Mouse (Mus musculus) thymus, postnatal 4 days (tissue): Measurements from ENCODE around the gene Pih1d1.
A peak's percentile ranks its signal among the peaks of the same experiment; 100 is the strongest.

Experiments used
- DNase-seq: peaks from one replicate; pipeline ENCODE4 v3.0.0; 2021

Gene Pih1d1

DNA sequence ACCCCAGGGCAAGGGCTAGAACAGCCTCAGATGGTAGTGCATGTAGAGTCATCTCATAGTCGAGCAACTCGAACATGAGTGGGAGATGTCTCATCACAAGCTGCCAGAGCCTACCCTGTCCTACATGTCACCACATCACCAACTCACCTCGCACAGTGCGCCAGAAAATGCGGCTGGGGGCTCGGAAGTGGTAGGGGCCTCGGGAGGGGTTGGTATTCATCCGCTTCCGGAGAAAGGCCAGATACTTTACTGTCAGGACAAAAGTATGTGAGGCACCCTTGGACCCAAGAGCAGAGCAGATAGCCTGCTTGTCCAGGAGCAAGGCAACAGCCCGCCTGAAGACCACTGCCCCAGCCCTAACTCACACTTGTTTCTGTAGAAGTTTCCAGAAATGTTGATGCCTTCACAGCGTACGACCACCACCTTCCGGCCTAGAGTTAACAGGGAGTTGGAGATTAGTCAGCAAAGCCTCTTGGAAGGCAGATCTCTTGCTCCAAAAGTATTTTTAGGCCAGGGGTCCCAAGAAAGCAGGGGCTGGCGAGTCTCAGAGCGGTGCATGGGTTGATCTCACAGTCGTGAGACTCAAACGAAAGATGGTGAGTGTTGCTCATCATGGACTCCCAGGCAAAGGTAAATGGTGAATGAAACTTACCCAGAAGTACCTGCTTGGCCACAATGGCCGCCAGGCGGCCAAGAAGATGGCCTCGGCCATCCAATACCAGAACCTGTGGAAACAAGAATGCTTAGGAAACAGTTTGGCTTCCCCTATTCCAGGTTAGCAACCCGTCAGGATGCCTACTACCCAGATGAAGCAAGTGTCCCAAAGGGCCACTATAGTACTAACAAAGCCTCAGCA is 27.0 kb upstream of the Pih1d1 start:
- DNase-seq, result peak; percentile 51

DNA sequence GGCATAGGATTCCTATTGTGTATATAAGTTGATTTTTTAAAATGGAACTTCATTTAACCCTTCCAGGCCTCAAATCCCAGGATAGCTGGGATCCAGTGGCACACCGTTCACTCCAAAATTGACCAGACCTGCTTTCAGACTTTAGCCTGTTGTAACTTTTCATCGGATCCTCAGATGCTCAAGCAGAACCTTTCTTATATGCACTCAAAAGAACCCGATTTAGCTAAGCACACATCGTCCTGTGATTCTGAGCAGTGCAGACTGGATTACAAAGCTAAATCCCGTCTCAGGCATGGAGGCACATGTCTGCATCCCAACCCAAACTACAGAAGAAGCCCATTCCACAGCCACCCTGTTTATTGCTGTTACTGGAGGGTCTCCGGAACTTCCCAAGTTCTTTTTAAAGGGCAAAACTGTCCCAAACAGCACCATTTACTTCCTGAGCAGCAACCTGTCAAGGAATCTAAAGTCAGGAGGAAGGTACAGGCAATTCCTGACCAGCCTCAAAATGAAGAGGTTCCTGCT is 26.3 kb upstream of the Pih1d1 start:
- DNase-seq, result no peak

DNA sequence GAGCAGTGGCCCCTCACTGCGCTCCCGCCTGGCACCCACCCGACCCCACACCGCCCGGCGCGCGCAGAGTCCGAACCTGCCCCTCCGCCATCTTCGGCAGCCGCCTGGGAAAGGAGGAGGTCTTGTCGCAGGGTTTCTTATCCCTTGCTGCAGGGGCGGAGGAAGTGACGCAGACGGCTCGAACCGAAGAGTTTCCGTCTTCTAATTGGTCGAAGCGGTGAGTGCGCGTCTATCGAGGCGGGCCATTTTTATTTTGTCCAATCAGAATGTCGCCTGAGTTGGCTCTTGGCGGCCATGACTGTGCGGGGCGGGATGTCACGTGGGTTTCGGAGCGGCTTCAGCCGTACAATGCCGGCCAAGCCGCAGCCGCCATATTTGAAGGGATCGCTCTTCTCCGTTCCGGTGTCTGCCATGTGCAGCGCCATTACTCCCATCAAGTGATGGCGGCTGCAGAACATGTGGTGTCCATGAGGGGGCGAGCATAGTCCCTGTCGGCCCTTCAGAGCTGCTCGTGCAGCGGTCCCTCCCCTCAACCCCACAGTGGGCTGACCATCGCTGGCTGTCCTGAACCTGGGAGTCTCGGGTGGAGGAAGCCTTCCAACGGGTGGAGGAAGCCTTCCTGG is 25.4 kb upstream of the Pih1d1 start, which contains the start of gene Rpl13a:
Rpl13a (minus strand) TSS at position 138 of the 623 bp plus-strand sequence.
- DNase-seq, result peak; percentile 94

DNA sequence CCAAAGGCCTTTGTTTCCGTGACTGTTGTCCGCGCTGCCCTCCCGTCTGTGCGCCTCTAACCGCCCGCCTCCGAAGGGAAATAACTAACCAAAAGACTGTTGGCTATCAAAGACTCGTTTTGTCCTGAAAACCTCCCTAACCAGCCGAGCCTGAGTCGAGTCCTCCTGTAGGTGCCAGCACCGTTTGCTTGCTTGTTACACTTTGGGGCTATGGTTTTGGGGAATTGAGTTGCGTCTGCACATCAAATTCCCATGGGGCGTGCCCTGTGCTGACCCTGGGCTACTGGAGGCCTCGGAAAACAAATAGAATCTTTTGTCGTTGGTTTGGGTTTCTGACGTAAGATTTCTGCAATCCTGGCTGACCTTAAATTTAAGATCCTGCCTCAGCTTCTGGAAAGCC is 24.8 kb upstream of the Pih1d1 start:
- DNase-seq, result no peak

DNA sequence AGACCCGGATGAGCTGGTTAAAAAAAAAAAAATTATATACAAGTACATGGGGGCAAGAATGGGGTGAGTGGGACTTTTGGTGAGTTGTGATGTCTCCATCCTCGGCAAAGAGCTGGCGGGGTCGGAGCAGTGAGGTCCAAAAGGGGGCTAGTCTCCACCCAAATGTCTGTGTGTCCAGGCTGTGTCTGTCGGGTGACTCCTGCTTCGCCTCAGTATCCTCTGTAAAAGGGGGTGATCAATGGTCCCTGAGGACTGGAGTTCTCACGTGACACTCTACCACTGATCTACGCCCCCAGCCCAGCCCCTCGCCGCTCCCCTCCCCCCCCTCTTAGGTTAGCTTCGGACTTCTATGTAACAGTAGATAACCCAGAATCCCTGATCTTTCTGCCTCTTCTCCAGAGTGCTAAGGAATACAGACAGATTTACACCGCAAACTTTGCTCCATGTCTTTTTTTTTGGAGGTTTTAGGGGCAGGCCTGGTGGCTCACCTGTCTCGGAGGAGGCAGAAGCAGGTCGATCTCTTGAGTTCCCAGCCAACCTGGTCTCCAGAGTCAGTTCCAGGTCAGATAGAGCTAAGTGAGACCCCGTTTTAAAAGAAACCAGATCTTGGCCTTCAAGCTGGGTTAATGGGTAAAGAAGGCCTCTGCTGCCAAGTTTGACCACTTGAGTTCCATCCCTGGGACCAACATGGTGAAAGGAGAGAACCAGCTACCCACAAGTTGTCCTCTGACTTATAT is 24.2 kb upstream of the Pih1d1 start:
- DNase-seq, result no peak

DNA sequence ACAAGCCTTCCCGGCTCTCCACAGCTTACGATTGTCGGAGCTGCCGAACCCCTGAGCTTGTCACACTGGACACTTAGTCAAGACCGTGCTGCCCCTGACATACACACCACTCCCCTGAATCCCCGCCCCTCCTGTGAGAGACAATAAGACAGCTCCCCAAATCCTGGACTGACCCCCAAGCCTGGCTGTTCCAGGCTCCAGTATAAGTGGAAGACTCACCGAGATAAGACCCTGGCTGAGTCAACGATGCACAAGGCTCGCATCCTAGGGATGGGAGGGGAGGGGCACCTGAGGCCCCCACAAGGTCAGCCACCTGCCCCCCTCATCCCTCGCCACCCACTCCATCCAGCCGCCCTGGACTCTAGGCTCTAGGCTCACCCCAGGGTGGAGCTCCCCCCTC is 22.3 kb upstream of the Pih1d1 start:
- DNase-seq, result no peak

DNA sequence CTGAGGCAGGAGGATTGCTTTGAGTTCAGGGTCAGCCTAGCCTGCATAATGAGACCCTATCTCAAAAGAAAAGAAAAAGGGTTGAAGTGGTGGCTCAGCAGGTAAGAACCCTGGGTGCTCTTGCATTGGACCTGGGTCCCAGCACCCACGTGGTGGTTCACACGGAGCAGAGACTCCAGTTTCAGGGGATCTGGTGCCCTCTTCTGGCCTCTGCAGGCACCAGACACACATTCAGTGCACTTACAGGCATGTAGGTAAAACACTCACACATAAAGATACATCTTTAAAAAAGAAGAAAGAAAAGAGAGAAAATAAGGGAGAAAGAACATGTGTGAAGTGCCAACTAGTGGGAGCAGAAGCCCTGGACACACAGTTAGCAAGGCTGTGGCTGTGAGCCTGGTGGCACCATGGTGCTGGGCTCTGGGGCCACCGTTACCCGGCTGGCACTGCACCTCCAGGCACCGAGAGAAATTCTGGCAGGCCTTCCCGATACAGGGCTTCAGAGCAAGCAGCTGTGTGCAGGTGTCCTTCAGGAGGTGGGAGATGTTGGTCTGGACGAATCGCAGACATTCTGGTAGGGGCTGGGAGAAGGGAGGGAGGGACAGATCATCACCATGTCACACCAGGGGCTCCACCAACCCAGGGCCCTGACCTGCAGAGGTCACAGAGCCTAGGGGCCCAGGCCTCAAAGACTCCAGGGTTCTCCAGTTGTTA is 20.5 kb upstream of the Pih1d1 start:
- DNase-seq, result no peak

DNA sequence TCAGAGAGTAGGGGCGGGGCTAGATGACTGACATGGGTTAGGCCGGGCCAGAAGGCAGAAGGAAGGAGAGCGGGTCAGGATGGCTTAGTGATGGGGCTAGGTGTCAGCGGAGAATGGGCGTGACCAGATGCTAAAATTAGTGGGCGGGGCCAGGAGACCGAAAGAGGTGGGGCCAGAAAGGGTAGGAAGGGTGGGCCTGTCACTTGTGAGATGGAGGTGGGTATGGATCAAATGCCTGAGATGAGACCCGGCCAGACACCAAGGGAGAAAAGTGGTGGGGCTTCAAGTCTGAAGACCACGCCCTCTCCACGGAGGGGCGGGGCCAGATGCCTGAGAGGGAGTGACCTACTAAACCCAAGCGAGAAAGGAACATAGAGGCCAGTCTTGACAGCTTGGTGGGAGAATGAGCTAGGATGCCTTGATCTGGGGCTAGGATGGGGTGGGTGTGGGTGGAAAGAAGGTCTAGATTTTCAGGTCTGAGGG is 19.5 kb upstream of the Pih1d1 start:
- peak; percentile 83 for DNase-seq

DNA sequence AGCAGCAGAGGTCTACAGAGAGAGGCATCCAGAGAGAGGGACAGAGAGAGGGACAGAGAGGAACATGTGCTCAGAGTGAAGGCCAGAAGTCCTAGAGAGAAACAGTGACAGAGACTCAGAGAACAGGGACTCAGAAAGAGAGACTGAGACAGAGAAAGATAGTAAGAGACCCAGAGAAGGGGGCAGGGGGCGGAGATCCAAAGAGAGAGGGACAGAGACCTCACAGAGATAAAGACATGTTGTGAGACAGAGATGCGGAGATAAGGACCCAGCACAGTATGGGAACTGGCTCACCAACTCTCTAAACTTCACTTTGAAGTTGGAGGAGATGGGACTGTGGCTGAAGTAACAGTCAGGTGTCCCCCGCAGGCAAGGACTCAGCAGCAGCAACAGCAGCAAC is 18.7 kb upstream of the Pih1d1 start:
- DNase-seq, result no peak

DNA sequence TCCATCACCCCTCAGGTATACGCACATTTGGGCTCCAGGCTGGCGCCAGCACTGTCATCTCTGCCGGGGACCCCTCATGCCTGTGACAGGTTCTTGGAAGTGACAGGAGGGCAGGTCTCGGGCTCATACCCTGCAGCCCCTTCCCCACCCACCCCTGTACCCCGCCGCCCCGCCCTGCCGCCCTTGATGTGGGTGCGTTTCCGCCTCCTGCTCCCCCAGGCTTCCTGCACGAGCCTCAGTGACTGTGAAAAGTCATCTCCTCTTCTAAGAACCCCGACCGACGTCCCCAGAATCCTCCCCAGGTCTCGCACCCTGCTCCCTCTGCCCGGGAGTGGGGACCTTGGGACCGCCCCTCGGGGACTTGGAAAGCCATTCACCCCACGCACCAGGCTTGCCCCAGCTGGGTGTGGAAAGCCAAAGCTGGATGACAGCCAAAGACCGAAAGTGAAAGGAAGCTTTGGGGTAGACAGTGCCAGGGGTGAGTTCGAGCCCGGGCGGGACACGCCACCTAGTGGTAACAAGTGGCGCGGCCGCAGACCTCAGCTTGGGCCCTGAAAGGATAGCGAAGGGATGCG is 18.0 kb upstream of the Pih1d1 start, which contains the start of the genes Gm45713 and Flt3l:
Gm45713 (minus strand) TSS at position 239 of the 575 bp plus-strand sequence.
Flt3l (minus strand) TSS at position 440 of the 575 bp plus-strand sequence.
- DNase-seq, result peak; percentile 93

DNA sequence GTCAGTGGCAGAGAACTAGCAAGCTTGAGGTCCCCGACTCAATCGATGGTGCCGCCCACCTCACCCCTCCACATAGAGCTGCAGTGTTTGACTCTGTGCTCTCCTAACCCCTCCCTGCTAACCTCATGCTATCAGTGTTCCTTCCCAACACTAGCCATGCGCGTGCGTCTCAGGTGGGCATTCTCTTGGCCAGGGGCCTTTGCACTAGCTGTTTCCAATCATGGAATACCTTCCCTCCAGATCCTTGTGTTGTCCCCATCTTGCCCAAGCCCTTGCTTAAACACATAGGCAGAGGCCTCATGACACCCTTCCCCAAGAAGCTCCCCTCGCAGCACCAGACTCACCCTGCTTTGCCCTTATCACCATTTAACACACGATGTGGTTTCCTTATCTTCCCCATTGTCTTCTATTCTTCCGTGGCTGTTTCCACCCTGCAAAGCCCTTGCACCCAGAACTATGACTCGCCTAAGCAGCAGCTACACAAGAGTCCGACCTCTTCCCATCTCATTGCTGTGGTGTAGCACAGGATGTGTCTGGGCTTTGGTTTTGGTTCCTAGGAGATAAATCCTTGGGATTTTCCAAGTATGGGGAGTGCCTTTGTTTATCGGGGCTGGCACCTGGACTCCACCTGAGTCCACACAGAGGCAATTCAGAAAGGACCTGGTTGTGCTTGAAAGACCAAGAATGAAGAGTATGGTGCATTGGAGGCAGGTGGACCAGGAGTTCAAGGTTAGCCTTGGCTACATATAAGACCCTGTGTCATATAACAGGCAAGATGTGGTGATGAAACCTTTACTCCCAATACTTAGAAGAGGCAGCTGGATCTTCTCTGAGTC is 16.7 kb upstream of the Pih1d1 start:
- DNase-seq, result peak; percentile 64

DNA sequence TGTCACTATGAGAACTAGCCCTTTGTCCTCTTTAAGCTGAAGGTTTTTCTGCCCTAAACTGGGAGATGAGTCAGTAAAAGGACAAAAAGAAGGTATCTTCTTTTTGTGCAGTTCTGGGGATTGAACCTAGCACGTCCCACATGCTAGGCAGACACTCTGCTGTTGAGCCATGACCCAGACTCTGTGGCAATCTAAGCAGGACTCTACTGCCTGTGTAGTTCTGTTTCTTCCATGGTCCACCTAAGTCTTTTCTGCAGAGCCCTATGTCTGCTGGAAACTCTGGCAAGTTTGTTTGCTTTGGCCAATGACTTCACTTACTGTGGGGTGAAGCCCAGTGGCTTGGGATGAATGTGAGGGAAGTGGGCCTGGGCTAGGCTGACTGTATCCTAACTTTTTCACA is 15.7 kb upstream of the Pih1d1 start:
- DNase-seq, result no peak

DNA sequence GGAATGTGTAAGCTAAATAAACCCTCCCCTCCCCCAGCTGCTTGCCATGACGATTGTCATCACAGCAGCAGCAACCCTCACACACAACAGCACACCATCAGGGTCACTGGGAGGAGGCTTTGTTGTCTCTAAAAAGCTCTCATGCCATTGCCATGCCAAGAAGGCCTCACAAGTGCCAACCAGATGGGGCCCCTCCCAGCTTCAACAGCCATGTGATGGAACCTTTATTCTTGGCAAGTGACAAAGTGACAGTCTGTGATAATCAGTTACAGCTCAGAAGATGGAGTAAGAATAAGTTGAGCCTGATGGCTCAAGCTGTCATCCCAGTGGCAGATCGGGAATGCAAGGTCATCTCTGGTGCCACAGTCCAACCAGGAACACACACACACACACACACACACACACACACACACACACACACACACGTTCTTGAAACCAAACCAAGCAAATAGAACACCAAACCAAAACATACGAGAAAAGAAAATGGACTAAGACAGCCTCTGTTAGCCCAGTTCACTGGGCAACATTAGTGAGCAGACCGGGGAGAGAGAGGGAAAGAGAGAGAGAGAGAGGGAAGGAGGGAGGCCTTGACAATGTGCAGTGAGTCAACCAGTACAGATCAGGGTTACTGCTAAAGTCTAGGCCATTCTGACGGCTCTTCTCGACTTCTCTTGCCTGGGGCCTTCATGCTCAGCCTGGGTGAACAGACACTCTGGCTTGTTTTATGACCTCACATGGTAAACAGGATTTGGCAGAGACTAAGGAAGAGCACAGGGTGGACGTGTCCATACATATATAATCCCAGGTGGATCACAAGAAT is 14.0 kb upstream of the Pih1d1 start:
- no peak for DNase-seq

DNA sequence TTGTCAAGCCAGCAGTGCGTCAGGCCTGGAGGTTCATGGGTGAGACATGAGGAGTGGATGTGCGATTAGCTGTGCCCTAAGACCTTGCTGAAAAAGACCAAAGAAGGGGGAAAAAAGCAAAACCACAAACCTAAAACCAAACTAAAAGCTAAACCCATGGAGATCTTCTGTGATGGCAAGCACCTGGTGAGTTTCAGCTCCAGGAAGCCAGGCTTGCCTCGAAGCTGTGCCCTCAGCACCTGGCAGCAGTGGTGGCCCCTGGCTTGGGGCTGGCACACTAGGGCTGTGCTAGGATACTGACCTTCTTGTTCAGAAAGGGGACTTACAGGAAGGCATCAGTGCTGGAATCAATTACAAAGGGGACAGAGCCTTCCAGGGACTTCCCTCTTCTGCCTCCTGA is 12.8 kb upstream of the Pih1d1 start:
- peak; percentile 63 for DNase-seq

DNA sequence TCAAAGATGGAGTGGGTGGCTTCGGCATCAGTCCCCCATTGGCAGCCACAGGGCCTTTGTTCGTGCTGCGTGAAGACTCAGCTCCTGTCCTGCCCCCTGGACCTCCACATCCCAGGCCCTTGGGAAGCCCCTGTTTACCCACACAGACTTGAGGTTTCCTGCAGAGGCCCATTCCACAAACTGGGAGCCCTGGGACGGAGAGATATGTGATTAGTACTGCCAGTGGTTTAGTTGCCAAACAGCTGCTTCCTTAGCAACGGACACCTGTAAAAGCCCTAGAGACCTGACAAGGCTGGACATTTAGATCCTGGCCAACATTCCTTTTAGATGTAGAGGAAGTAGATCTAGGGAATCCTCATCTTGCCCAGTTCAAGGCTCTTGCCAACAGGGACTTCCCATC is 12.2 kb upstream of the Pih1d1 start:
- no peak for DNase-seq

DNA sequence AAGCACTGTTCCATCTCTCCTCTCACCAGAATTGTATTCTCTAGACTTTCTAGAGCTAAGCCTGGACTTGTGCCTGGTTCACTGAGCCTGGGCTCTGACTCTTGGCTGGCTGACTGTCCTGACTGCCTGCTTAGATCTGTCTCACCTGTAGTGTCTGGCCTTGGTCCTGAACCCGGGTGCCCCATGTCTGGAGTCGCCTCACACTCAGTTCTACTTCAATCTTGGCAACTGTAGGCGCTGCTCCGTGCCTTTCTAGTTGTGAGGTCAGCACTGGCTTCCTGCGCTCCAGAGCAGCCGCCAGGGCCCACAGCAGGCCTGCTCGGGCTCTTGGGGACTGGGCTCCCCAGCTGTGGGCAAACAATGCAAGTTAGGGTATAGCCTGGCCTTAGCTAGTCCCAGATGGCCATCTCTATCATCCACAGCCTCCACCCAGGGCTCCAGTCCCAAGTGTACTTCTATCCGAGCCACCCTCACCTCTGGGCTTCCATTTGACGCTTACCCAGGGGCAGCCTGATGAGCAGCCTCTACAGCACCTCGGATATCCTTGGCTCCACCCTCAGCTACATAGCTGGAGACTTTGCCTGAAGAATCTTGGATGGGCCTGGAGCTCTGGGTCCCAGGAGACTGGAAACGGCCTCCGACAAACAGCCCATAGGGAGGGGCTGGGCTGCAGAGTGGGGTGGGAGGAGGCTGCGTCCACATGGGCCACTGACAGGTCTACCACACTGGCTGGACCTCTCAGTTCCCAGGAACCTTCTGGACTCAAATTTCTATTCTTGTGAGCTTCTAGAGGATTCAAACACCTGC is 9.5 kb upstream of the Pih1d1 start:
- no peak for DNase-seq

DNA sequence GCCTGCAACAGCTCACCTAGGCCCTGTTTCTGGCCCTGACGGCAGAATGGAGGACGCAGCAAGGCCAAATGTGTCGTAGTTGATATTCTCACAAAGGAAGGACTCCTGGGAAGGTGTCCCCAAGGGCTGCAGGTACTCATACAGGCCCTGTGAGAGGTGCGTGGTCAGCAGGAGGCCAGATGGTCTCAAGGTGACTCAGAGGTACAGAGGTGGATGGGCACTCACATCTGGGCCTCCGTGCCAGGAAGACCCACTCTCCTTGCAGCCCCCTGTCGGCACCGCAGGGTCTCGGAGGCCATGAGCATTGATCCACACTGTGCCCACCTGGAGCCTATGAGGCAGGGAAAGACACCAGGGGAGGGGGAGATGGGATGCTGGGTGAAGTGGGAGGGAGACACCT is 8.6 kb upstream of the Pih1d1 start:
- DNase-seq, result no peak

DNA sequence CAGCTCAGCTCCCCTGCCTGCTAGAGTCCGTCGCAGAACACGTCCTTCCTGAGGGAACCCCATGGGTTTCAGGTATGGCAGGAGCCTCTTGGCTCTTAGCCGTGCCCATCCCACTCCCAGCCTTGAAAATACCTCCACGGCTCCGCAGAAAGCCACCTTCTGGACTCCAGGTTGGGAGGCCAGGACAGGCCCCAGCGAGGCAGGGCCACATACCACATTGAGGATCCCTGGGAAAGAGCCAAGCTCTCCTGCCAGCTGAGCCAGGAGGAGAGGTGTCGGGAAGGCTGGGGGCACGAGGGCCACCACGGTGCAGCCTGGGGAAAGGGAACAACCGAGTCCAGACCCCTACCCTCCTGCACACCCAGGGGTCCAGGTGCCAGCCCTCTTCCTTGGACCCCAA is 6.8 kb upstream of the Pih1d1 start:
- no peak for DNase-seq

DNA sequence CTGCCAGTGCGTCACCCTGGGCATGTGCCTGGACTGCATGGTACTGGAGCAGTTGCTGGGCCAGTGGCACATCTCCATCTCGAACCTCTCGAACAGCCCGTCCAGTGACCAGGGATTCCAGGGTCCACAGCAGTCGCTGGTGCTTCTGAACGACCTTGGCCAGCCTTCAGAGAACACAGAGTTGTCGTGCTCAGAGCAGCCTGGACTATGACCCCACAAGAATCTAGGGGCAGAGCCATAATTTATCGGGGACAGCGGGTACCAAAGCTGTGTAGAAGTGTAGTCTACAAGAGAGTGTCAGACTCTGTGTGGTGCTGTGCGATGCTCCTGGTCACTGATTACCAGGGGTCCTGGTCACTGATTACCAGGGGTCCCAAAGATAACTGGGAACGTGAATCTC is 6.2 kb upstream of the Pih1d1 start:
- no peak for DNase-seq
